Mouse (Mus musculus): ENCODE measurements around the gene Sox2. TPM values are rescaled to one million over a fixed set of nuclear protein-coding genes. Genes with fewer than 3 reads are reported as not detected.

Sox2 gene
- total and polyA plus RNA-seq, 2 experiments from 2014 or later = not detected

DNA sequence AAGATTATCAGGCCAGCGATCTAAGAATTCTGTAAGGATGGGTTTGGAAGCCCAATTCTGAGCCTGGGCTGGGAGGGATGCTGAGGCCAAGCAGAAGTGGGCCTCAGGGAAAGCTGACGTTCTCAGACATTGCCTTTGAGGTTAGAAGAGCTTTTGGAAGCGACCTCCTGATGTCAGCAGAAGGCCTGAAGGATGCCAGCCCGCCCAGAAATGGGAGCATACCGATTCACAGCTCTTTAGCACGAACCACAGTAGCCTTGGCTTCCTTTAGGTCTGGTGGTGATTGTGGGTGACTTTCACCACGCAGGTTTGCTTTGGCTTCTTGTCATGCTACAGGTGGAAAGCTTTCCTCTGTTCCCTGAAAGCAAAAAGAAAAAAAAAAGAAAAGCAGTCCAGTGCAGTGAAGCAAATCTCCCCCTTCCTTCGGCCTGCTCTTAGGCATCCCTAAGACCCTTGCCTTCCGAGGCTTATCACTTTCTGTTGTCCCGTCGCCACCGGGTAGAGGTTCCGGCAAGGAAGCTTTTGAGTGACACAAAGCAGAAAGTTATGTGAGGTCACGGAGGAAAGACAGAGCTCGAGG, 6.6 kb upstream of the Sox2 start:
- no peak overlapping the region for H3K4me2 ChIP-seq (ENCODE audit: low read depth, low read length)
- ATAC-seq (ENCODE audit: insufficient read depth, low read depth) = no peak

GRCm38 (mm10) chr3:34646169-34646568, 4.0 kb upstream of the Sox2 start:
- no peak overlapping the region for H3K4me3 ChIP-seq (ENCODE audit: low read depth, low read length)
- no peak overlapping the region for H3K9ac ChIP-seq (replicated peaks; ENCODE audit: low read depth, low read length)
- H3K27ac ChIP-seq (ENCODE audit: low read depth) = no peak overlapping the region
- ATAC-seq (ENCODE audit: insufficient read depth, low read depth) (no peak), DNase-seq (ENCODE audit: low spot score) (no peak)
- H3K4me1 ChIP-seq (ENCODE audit: control insufficient read depth, insufficient read depth) = peaks cover 13% of the 10 kb centered on the region; the same call in 1 of the 2 replicates
- no peaks in the 10 kb centered on the region for H3K36me3 ChIP-seq (replicated peaks; ENCODE audit: control insufficient read depth, insufficient read depth, low read length)
- no peaks in the 10 kb centered on the region for H3K9me3 ChIP-seq (replicated peaks; ENCODE audit: control insufficient read depth, low read length)
- 4% methylated on average over 10 of the region's 10 CpGs for WGBS
- TF ChIP-seq CTCF (IDR thresholded peaks at IDR 0.05; ENCODE audit: low read depth) = no peak
- TF ChIP-seq EP300 (IDR thresholded peaks at IDR 0.05; ENCODE audit: low read depth) = no peak
- H3K27me3 ChIP-seq (ENCODE audit: control insufficient read depth, insufficient read depth, low read length) = peaks cover 100% of the 10 kb centered on the region
- no peak overlapping the region for H3K4me2 ChIP-seq (ENCODE audit: low read depth, low read length)

More for the DNA sequence above, 6.6 kb upstream of the Sox2 start:
- no peaks in the 10 kb centered on the region for H3K9me3 ChIP-seq (replicated peaks; ENCODE audit: control insufficient read depth, low read length)
- peaks cover 8% of the 10 kb centered on the region; the same call in 1 of the 2 replicates for H3K4me1 ChIP-seq (ENCODE audit: control insufficient read depth, insufficient read depth)
- peaks cover 100% of the 10 kb centered on the region for H3K27me3 ChIP-seq (ENCODE audit: control insufficient read depth, insufficient read depth, low read length)
- TF ChIP-seq CTCF (IDR thresholded peaks at IDR 0.05; ENCODE audit: low read depth) (no peak), EP300 (IDR thresholded peaks at IDR 0.05; ENCODE audit: low read depth) (no peak)
- H3K27ac ChIP-seq (ENCODE audit: low read depth) = no peak overlapping the region
- no peak overlapping the region for H3K4me3 ChIP-seq (ENCODE audit: low read depth, low read length)
- H3K36me3 ChIP-seq (replicated peaks; ENCODE audit: control insufficient read depth, insufficient read depth, low read length) = no peaks in the 10 kb centered on the region
- DNase-seq (ENCODE audit: low spot score) = no peak
- no peak overlapping the region for H3K9ac ChIP-seq (replicated peaks; ENCODE audit: low read depth, low read length)
- WGBS = 3% methylated on average over 15 of the region's 15 CpGs

DNA sequence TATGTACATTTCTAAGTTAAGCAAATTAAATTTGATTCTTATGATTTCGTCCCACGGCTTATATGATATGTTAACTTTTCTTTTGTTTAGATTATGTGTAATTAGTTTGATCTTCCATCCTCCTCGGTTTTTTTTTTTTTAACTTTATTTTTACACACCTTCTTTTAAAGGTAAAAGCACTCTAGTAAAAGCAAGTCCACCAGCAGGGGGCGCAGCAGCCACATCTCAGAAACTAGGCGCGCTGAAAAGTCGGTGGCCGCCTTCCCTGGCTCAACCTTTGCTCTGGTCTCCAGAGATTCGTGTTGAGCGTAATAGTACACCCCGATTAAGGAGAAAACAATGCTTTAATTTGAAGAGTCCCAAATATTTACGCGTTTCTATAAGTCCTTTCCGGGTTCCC, 2.5 kb upstream of the Sox2 start:
- H3K36me3 ChIP-seq (replicated peaks; ENCODE audit: control insufficient read depth, insufficient read depth, low read length) = no peaks in the 10 kb centered on the region
- TF ChIP-seq EP300 (IDR thresholded peaks at IDR 0.05; ENCODE audit: low read depth) = no peak
- TF ChIP-seq CTCF (IDR thresholded peaks at IDR 0.05; ENCODE audit: low read depth) = peak; percentile 69
- peaks cover 6% of the 10 kb centered on the region; the same call in 1 of the 2 replicates for H3K4me1 ChIP-seq (ENCODE audit: control insufficient read depth, insufficient read depth)
- no peak; the same call in 1 of the 2 replicates for ATAC-seq (ENCODE audit: insufficient read depth, low read depth)
- no peak overlapping the region for H3K27ac ChIP-seq (ENCODE audit: low read depth)
- no peak overlapping the region for H3K4me3 ChIP-seq (ENCODE audit: low read depth, low read length)
- no peak overlapping the region for H3K4me2 ChIP-seq (ENCODE audit: low read depth, low read length)
- H3K9ac ChIP-seq (replicated peaks; ENCODE audit: low read depth, low read length) = no peak overlapping the region
- no peaks in the 10 kb centered on the region for H3K9me3 ChIP-seq (replicated peaks; ENCODE audit: control insufficient read depth, low read length)
- under 1% methylated on average over 14 of the region's 14 CpGs for WGBS
- peaks cover 93% of the 10 kb centered on the region for H3K27me3 ChIP-seq (ENCODE audit: control insufficient read depth, insufficient read depth, low read length)
- peak; percentile 49 for DNase-seq (ENCODE audit: low spot score)

GRCm38 (mm10) chr3:34648105-34648832, 1.9 kb upstream of the Sox2 start:
- WGBS = 4% methylated on average over 19 of the region's 19 CpGs
- ATAC-seq (ENCODE audit: insufficient read depth, low read depth) = no peak

DNA sequence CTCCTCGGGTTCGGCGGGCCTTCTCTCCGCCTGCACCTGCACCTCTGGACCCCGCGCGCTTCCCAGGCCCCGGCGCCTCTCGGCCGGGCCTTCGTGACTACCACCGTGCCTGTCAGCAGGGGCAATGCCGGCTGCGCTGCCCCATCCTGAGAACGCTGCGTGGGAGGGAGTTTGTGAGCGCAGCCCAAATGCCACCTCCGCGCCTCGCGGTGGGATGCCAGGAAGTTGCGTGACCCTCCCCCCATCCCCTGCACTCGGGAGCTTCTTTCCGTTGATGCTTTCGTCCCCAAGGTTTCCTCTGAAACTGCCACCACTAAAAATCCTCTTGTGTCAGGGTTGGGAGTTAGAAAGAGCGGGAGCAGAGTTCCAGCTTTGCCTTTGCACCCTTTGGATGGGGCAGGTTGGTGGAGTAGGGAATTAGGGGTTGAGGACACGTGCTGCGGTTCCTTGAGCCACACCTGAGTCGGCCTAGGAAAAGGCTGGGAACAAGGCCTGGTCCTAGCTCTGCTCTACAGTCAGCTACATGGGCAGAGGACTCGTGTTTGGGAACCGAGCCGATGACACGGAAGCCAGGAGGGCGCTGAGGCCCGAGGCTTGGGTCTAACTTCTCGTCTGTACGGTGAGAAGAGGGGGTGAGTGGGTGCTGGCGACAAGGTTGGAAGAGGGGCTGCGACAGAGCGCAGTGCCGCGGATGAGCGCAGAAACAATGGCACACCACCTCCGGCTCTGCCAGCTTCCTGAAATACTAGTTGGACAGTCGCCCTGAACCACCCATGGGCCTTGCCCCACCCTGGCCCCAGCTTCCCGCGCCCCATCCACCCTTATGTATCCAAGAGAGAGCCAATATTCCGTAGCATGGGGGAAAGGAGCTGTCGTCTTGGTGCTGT, 1.1 kb upstream of the Sox2 start:
- H3K9ac ChIP-seq (replicated peaks; ENCODE audit: low read depth, low read length) = no peak overlapping the region
- TF ChIP-seq EP300 (IDR thresholded peaks at IDR 0.05; ENCODE audit: low read depth) (no peak), CTCF (IDR thresholded peaks at IDR 0.05; ENCODE audit: low read depth) (no peak)
- no peaks in the 10 kb centered on the region for H3K9me3 ChIP-seq (replicated peaks; ENCODE audit: control insufficient read depth, low read length)
- H3K4me2 ChIP-seq (ENCODE audit: low read depth, low read length) = peak overlapping the region; percentile 54
- 2% methylated on average over 50 of the region's 50 CpGs for WGBS
- no peak overlapping the region for H3K27ac ChIP-seq (ENCODE audit: low read depth)
- no peak for DNase-seq (ENCODE audit: low spot score)
- H3K4me1 ChIP-seq (ENCODE audit: control insufficient read depth, insufficient read depth) = peaks cover 5% of the 10 kb centered on the region; the same call in 1 of the 2 replicates
- H3K27me3 ChIP-seq (ENCODE audit: control insufficient read depth, insufficient read depth, low read length) = peaks cover 93% of the 10 kb centered on the region
- H3K36me3 ChIP-seq (replicated peaks; ENCODE audit: control insufficient read depth, insufficient read depth, low read length) = no peaks in the 10 kb centered on the region
- no peak for ATAC-seq (ENCODE audit: insufficient read depth, low read depth)
- peak overlapping the region; percentile 41 for H3K4me3 ChIP-seq (ENCODE audit: low read depth, low read length)

More at GRCm38 (mm10) chr3:34648105-34648832, 1.9 kb upstream of the Sox2 start:
- Histone ChIP-seq H3K9me3 (replicated peaks; ENCODE audit: control insufficient read depth, low read length) (no peaks in the 10 kb centered on the region), H3K4me3 (ENCODE audit: low read depth, low read length) (peak overlapping the region; percentile 7), H3K27ac (ENCODE audit: low read depth) (no peak overlapping the region), H3K36me3 (replicated peaks; ENCODE audit: control insufficient read depth, insufficient read depth, low read length) (no peaks in the 10 kb centered on the region), H3K27me3 (ENCODE audit: control insufficient read depth, insufficient read depth, low read length) (peaks cover 93% of the 10 kb centered on the region), H3K9ac (replicated peaks; ENCODE audit: low read depth, low read length) (no peak overlapping the region), H3K4me1 (ENCODE audit: control insufficient read depth, insufficient read depth) (peaks cover 5% of the 10 kb centered on the region; the same call in 1 of the 2 replicates), H3K4me2 (ENCODE audit: low read depth, low read length) (no peak overlapping the region)
- no peak for DNase-seq (ENCODE audit: low spot score)
- TF ChIP-seq CTCF (IDR thresholded peaks at IDR 0.05; ENCODE audit: low read depth) (no peak), EP300 (IDR thresholded peaks at IDR 0.05; ENCODE audit: low read depth) (no peak)
